Mouse (Mus musculus) activated CD4-positive, CD25-positive, alpha-beta regulatory T cell (primary cell): ENCODE data around the gene Tomt. TPM values are rescaled to one million over a fixed set of nuclear protein-coding genes. Genes with fewer than 3 reads are reported as not detected.

ENCODE experiments used
- polyA plus RNA-seq, 2 experiments: library from polyadenylated mRNA; unstranded; fragments of 100-300 nt; shearing (Covaris generic); gene quantifications; one replicate each; pipeline ENCODE4 v1.2.1; 2017

The Tomt gene
- under 1 TPM; 0.84 to 0.94 TPM for polyA plus RNA-seq

DNA sequence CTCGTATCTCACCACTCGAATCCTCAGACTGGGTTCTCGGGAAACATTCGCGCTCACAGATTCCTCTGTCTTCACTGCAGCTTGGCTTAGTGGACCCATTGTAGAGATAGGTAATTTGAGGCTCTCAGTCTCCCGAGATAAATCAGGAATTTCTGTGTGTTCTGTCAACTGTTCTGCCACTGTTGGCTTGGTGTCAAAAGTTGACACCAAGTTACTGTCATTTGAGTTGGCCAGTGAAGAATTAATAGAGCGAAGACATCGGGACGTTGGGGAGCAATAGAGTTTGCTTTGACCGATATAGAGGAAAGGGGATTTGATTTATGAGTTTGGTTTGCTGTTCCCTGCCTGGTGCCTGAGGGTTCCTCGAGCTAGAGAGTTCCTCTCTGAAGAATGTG lies at the start of gene Tomt:
Tomt (minus strand) TSS at position 73 of the 395 bp plus-strand sequence.

GRCm38 (mm10) chr7:101933751-101934240 lies 27.6 kb upstream of the Tomt start, which contains the start of the genes Lrrc51 and Numa1:
Gene Lrrc51, minus strand, starts transcription at chr7:101933895.
Gene Numa1, plus strand, starts transcription at chr7:101934111.

DNA sequence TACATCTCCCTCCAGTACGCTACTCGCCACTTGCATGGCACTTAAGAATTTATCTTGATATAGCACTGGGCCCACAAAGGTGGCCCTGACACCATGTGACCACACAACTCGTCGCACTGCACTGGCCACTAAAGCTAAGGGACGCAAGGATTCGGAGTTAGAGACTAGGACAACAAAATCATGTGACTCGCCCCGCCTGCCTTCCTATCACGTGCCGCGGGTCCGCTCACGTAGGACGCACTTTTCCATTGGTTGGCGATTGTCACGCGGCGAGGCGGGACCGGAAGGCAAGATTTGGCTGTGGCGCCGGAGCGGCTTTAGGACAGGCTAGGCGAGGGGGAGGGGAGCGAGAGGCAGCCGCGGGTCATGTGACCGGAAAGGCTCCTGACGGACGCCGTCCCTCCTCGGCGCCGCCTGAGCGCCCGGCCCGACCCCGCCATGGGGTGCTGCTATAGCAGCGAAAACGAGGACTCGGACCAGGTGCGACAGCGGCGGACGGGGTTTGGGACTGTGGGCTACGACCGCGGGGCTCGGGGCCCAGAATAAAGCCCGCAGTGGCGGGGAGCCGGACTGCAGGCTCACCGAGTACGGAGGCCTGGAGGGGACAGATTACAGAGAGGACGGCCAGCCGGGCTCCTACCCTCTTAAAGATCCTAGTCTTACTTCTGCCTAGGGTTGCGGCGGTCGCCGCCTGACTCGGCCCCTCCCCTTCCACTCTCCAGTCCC lies 435 bp downstream of the Tomt start, which contains the start of gene Lamtor1:
Lamtor1 (plus strand) TSS at position 344 of the 726 bp plus-strand sequence.

DNA sequence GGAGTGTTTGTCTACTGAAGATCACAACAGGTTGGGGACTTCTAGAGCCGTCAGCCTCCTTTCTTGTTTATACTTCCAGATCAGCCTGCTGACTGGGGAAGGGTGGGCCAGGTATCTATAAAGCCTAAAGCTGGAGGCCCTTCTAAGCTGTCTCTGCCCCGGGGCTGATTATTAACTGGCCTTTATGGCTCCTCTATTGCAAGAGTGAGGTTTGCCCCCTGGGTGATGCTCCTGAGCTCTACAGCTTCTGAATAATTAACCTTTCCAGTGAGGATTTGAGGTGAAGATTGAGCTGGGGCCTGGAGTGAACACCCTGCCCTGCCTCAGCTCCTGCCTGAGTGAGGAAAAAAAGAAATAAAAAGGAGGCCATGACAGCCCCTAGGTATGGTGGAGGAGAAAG lies 35.5 kb downstream of the Tomt start, which contains the start of gene Folr1:
Folr1 (minus strand) TSS at position 160 of the 400 bp plus-strand sequence.

GRCm38 (mm10) chr7:101863415-101863814 lies 42.7 kb downstream of the Tomt start, which contains the start of gene Anapc15:
Gene Anapc15, plus strand, starts transcription at chr7:101863715.

DNA sequence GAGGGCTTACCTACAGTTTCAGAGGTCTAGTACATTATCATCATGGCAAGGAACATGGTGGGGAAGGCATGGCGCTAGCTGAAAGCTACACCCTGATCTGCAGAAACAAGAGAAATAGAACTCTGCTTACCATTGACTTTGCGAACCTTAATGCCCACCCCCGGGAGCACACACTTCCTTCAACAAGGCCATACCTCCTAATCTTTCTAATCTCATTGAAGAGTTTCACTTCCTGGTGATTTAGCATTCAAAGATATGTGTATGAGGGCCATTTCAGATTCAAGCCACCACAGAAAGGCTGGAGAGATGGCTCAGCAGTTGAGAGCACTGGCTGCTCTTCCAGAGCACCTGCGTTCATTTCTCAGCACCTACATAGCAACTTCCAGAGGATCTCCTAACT lies 49.1 kb downstream of the Tomt start, which contains the start of gene Folr2:
Folr2 (minus strand) TSS at position 101 of the 400 bp plus-strand sequence.

Other genes with a start within 250 kb of the Tomt start
- 10 to 100 TPM; 15.6 to 19.9 TPM for gene Clpb, start 242.7 kb downstream of the Tomt start, polyA plus RNA-seq
- gene Phox2a, start 88.0 kb downstream of the Tomt start, polyA plus RNA-seq = not detected
- gene Inppl1, start 68.1 kb downstream of the Tomt start, polyA plus RNA-seq = 10 to 100 TPM in 1 of 2 experiments, 1 to 10 TPM in 1; 6.7 to 11.4 TPM
- gene Folr2, start 49.2 kb downstream of the Tomt start, polyA plus RNA-seq = 1 to 10 TPM in 1 of 2 experiments, not detected in 1; 2.1 TPM
- 10 to 100 TPM; 45.9 to 56.1 TPM for gene Anapc15, start 42.6 kb downstream of the Tomt start, polyA plus RNA-seq
- not detected for gene Folr1, start 35.6 kb downstream of the Tomt start, polyA plus RNA-seq
- gene Lamtor1, start 455 bp downstream of the Tomt start, polyA plus RNA-seq = 100 to 1,000 TPM; 139 to 151 TPM
- 1 to 10 TPM; 1.1 to 4.6 TPM for gene Lrrc51, start 27.5 kb upstream of the Tomt start, polyA plus RNA-seq
- gene Numa1, start 27.8 kb upstream of the Tomt start, polyA plus RNA-seq = 100 to 1,000 TPM in 1 of 2 experiments, 10 to 100 TPM in 1; 67.5 to 112 TPM
- gene Il18bp, start 112.3 kb upstream of the Tomt start, polyA plus RNA-seq = 1 to 10 TPM; 6.6 to 8.5 TPM
- 10 to 100 TPM; 20.2 to 22.0 TPM for gene Rnf121, start 159.1 kb upstream of the Tomt start, polyA plus RNA-seq
- gene Xndc1, start 159.2 kb upstream of the Tomt start, polyA plus RNA-seq = 10 to 100 TPM; 16.1 to 23.3 TPM
- gene Xntrpc, start 159.4 kb upstream of the Tomt start, polyA plus RNA-seq = under 1 TPM; 0.25 to 0.70 TPM
- gene Trpc2, start 176.8 kb upstream of the Tomt start, polyA plus RNA-seq = under 1 TPM in 1 of 2 experiments, not detected in 1; 0.10 TPM
- gene Art1, start 195.4 kb upstream of the Tomt start, polyA plus RNA-seq = under 1 TPM in 1 of 2 experiments, not detected in 1; 0.41 TPM
- gene Art5, start 203.1 kb upstream of the Tomt start, polyA plus RNA-seq = 1 to 10 TPM in 1 of 2 experiments, under 1 TPM in 1; 0.67 to 2.5 TPM
- gene Chrna10, start 210.5 kb upstream of the Tomt start, polyA plus RNA-seq = not detected